Mouse (Mus musculus): ENCODE measurements around the gene Nat10.

Nat10 gene

GRCm38 (mm10) chr2:103694777-103695563 lies 66.1 kb downstream of the Nat10 start:
- in situ Hi-C loops (cut with MboI, MseI): loop anchor here (5.0 to 25.0 kb wide), 2 partner anchors 233 to 1167 kb away; partner anchors contain the start of gene Ccdc73

GRCm38 (mm10) chr2:103692810-103693209 lies 68.3 kb downstream of the Nat10 start:
- in situ Hi-C loops (cut with MboI, MseI): loop anchor here (5.0 to 25.0 kb wide), 2 partner anchors 231 to 1169 kb away; partner anchors contain the start of gene Ccdc73

- in situ Hi-C loops (cut with MboI, MseI): loop anchor here (5.0 to 25.0 kb wide), 2 partner anchors 229 to 1171 kb away; partner anchors contain the start of gene Ccdc73
Measured at GRCm38 (mm10) chr2:103691278-103691677, 69.8 kb downstream of the Nat10 start.

DNA sequence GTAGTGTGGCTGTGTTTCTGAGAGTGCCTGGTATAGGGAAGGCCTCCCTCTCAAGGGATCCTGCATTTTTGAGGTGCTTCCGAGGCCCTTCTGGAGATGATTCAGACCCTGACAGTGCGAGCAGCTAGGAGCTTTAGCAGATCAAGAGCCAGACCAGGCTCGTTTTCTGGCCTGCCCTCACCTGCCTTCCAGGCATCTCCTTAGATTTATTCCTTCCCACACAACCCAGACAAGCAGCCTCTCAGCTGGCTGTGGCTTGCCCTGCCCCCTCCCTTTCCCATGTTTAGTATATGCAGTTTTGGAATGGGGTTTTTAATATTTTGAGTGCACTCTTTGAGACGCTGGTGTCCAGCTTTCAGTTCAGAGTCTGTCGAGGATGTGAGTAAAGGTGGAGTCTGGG lies 70.2 kb downstream of the Nat10 start:
- in situ Hi-C loops (cut with MboI, MseI): loop anchor here (5.0 to 25.0 kb wide), 2 partner anchors 229 to 1171 kb away; partner anchors contain the start of gene Ccdc73

- in situ Hi-C loops (cut with MboI, MseI): loop anchor here (5.0 to 25.0 kb wide), 2 partner anchors 228 to 1172 kb away; partner anchors contain the start of gene Ccdc73
Measured at GRCm38 (mm10) chr2:103690425-103690824, 70.6 kb downstream of the Nat10 start.

- in situ Hi-C loops (cut with MboI, MseI): loop anchor here (25.0 kb wide), 1 partner anchor 1174 kb away; the partner anchor contains the start of gene Ccdc73
Measured at GRCm38 (mm10) chr2:103687888-103688287, 73.2 kb downstream of the Nat10 start.

DNA sequence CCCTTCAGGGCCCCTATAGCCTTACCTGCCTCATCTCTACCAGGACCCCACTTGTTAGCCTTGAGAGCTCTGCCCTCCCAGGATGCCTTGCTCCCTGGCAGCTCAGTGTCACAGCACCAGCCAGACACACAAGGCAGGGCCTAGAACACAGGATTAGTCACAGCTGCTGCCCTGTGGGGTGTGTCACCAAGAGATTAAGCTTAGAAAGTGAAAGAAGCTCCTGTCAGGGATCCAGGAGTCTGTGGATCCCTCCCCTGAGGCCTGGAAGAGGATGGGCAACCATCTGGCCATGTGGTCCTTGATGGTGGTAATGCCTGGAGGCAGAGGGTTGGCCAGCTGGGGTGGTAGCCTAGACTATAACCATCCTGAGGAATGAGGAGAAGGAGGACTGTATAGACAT lies 73.9 kb downstream of the Nat10 start:
- in situ Hi-C loops (cut with MboI, MseI): loop anchor here (25.0 kb wide), 1 partner anchor 1175 kb away; the partner anchor contains the start of gene Ccdc73

DNA sequence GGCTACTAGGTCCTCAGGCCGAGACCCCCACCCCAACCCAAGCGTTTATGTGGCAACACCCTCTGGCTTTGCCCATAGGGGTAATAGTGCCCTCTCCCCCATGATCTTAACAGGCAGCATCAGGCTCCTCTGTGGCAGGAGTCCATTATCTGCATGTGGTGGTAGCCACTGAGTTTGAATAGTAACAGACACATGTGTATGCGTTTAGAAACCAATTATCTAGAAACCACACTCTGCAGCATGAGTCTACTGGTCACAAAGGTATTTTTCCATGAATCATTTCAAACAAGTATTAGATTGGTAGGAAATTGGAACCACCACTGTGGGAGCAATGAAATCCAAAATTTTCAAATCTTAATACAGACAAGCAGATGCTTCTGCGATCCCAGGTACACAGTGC lies 75.5 kb downstream of the Nat10 start:
- in situ Hi-C loops (cut with MboI, MseI): loop anchor here (25.0 kb wide), 1 partner anchor 1177 kb away; the partner anchor contains the start of gene Ccdc73

GRCm38 (mm10) chr2:103684926-103685577 lies 76.0 kb downstream of the Nat10 start:
- in situ Hi-C loops (cut with MboI, MseI): loop anchor here (5.0 to 25.0 kb wide), 2 partner anchors 108 to 1177 kb away; partner anchors contain the start of gene Ccdc73

- in situ Hi-C loops (cut with MboI, MseI): loop anchor here (5.0 to 25.0 kb wide), 2 partner anchors 107 to 1178 kb away; partner anchors contain the start of gene Ccdc73
Measured at GRCm38 (mm10) chr2:103684431-103684830, 76.6 kb downstream of the Nat10 start.

DNA sequence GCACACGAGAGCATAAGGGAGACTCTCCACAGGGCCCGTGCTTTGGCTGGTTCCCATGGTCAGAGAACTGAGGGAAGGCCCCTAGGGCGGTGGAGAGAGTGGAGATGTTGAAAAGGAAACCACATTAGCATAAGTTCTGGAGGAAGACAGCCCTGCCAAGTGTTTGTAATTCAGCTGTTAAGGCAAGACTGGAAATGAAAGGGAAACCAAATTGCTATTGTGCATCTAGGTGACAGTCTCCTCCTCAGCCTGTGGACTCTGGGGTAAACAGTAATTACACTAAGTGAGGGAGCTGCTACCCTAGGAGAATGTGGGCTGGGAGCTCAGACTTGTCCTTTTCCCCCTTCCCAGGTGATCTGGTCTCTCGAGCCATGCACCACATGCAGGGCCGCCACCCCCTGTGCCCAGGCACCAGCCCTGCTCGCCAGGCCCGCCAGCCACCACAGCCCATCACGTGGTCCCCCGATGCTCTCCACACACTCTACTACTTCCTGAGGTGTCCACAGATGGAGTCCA lies 78.1 kb downstream of the Nat10 start:
- in situ Hi-C loops (cut with MboI, MseI): loop anchor here (5.0 to 25.0 kb wide), 2 partner anchors 106 to 1179 kb away; partner anchors contain the start of gene Ccdc73

DNA sequence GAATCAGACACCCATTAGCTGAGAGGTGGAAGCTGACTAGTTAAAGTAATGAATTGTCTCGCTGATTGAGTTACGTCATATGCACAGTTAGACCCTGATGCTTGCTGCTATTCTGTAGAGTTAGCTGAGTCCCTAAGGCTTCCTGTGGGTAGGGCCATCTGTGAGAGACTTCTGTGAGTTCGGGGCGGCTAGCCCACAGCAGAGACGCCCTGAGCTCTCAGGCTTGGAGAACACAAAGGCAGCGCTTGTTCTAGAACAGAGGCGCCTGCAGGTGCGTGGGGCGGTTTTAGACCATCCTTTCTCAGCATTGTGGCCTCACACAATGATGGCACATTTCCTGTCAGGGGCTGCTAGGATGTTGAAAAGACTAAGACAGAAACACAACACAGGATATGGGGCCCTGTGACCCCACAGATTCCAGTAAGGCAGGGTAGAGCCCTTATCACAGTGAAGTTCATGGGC lies 78.8 kb downstream of the Nat10 start:
- in situ Hi-C loops (cut with MboI, MseI): loop anchor here (5.0 to 25.0 kb wide), 2 partner anchors 105 to 1180 kb away; partner anchors contain the start of gene Ccdc73

DNA sequence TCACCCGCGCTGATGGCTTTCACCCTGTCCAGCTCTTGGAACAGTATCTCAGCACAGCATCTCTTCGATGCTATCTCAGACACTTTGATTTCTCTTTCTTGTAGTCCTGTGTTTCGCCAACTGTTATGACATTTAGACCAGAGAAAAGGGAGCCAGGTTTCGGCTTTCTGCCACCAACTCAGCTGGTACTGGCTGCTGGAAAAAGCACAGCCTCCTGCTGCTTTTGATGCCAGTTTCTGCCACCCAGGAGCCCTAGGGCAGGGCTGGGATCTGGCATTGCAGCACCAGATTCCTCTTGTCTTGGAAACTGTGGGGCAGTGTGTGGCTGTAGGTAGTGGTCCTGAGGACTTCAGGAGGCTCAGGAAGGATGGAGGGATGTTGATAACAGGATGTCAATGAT lies 79.9 kb downstream of the Nat10 start:
- in situ Hi-C loops (cut with MboI, MseI): loop anchor here (5.0 to 25.0 kb wide), 2 partner anchors 104 to 1181 kb away; partner anchors contain the start of gene Ccdc73

- in situ Hi-C loops (cut with MboI, MseI): loop anchor here (5.0 to 25.0 kb wide), 2 partner anchors 103 to 1182 kb away; partner anchors contain the start of gene Ccdc73
Measured at GRCm38 (mm10) chr2:103680364-103681110, 80.5 kb downstream of the Nat10 start.

DNA sequence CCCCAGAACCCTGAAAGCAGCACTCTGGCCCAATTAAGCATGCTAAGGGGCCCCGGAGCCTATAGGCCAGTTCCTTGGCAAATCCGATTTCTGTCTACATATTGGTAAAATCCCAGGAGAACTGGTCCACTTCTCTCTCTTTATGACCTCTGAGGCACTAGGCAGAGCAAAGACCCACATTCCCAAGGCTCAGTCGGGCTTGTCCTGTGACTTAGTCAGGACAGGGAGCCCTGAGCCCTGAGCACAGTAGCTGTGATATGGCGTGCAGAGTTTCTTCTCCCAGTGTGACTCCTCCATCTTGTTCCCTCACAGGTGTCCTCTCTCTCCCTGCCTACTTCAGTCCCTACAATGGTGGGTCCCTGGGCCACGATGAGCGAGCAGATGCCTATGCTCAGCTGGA lies 82.6 kb downstream of the Nat10 start:
- in situ Hi-C loops (cut with MboI, MseI): loop anchor here (25.0 kb wide), 1 partner anchor 1184 kb away; the partner anchor contains the start of gene Ccdc73

DNA sequence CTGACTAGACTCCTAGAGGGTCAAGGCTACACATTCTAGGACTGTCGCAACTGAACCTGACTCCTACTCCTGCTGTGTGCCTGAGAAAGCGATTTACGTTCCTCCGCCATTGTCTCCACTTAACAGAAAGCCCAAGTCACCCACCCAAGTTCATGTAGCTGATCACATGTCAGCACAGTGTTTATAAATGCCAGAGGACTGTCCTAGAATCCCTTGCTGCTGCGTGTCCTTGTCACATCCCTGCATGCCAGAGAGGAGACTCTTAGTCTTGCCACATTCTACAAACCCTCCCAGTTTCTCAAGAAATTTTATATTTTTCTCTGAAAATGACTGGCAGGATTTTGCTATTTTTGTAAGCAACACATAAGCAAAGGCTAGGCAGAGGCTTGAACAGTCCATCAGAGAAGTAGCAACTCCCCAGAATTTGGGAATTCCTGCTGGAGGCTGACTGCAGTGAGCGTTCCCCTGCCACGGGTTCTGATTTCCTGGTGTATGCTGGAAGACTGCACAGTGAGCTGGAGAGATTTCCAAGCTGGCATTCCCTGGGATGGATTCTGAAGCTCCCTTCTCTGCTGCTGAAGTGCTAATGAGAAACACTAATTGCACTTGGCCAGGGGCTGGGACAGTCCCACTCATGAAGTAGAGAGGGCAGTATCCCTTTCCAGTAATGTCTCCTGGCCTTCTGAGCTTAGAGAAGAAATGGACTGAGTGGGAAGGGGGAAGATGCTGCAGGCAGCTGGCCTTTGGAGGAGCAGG lies 83.3 kb downstream of the Nat10 start:
- in situ Hi-C loops (cut with MboI, MseI): loop anchor here (25.0 kb wide), 1 partner anchor 1185 kb away; the partner anchor contains the start of gene Ccdc73

- in situ Hi-C loops (cut with MboI, MseI): loop anchor here (25.0 kb wide), 1 partner anchor 1185 kb away; the partner anchor contains the start of gene Ccdc73
Measured at GRCm38 (mm10) chr2:103676808-103677207, 84.3 kb downstream of the Nat10 start.

- in situ Hi-C loops (cut with MboI, MseI): loop anchor here (25.0 kb wide), 1 partner anchor 1187 kb away; the partner anchor contains the start of gene Ccdc73
Measured at GRCm38 (mm10) chr2:103675391-103675790, 85.7 kb downstream of the Nat10 start.

GRCm38 (mm10) chr2:103673609-103674008 lies 87.5 kb downstream of the Nat10 start:
- in situ Hi-C loops (cut with MboI, MseI): no loop called here
